ENCODE assay signal across 8 mouse cellular contexts in genomic region chr3:31061103-31061785, GRCm38 (mm10). TPM values are rescaled to one million over a fixed set of nuclear protein-coding genes. Genes with fewer than 3 reads are reported as not detected.
DNase-seq lines count a peak whose midpoint lies in the region; ATAC-seq lines count a peak whose summit lies in the region.

No protein-coding gene starts in this region.

- peak; percentile 16 to 31 for DNase-seq in adrenal gland, adult 18-20 months (ENCODE audit: low spot score in 2 of 2)
- DNase-seq in adrenal gland, postnatal 25 days = no peak
- DNase-seq in A20 (ENCODE audit: low read depth, low spot score) = peak; percentile 88
- DNase-seq in c-Kit-positive CD71-negative TER-119-negative erythroid progenitor cells, embryonic 14.5 days (ENCODE audit: low read depth) = peak; percentile 79
- DNase-seq in thymus, adult 18-20 months = peak; percentile 18 to 42
- no peak for DNase-seq in layer of hippocampus, postnatal 14 days (ENCODE audit: low spot score in 2 of 2)
- DNase-seq in hindbrain, embryonic 14.5 days (ENCODE audit: low spot score) = no peak

- no peaks in the 10 kb centered on the region for H3K36me3 ChIP-seq in liver, embryonic 16.5 days (ENCODE audit: control insufficient read depth, insufficient read depth)
- H3K36me3 ChIP-seq in hindbrain, embryonic 14.5 days (replicated peaks; ENCODE audit: control insufficient read depth, insufficient read depth) = no peaks in the 10 kb centered on the region

- H3K9me3 ChIP-seq in liver, embryonic 16.5 days (replicated peaks; ENCODE audit: control insufficient read depth, low read length) = no peaks in the 10 kb centered on the region
- no peaks in the 10 kb centered on the region for H3K9me3 ChIP-seq in hindbrain, embryonic 14.5 days (ENCODE audit: control insufficient read depth, low read length)

- no peak overlapping the region for H3K9ac ChIP-seq in liver, embryonic 16.5 days (ENCODE audit: low read depth, low read length)
- H3K9ac ChIP-seq in hindbrain, embryonic 14.5 days = no peak overlapping the region

- no peaks in the 10 kb centered on the region; the same call in 1 of the 2 replicates for H3K4me1 ChIP-seq in liver, embryonic 16.5 days (ENCODE audit: control insufficient read depth, low read depth, low read length)
- H3K4me1 ChIP-seq in hindbrain, embryonic 14.5 days (replicated peaks; ENCODE audit: control insufficient read depth, insufficient read depth, low read length) = no peaks in the 10 kb centered on the region

- no peaks in the 10 kb centered on the region for H3K27me3 ChIP-seq in liver, embryonic 16.5 days (ENCODE audit: control insufficient read depth, insufficient read depth, low read depth, low read length)
- no peaks in the 10 kb centered on the region for H3K27me3 ChIP-seq in hindbrain, embryonic 14.5 days (ENCODE audit: control insufficient read depth, insufficient read depth, low read length)

- H3K4me3 ChIP-seq in liver, embryonic 16.5 days (ENCODE audit: low read depth, low read length) = peak overlapping the region; percentile 34
- no peak overlapping the region for H3K4me3 ChIP-seq in hindbrain, embryonic 14.5 days (replicated peaks; ENCODE audit: low read length)

- peak overlapping the region; percentile 44 for H3K4me2 ChIP-seq in liver, embryonic 16.5 days (ENCODE audit: low read depth, low read length)
- no peak overlapping the region for H3K4me2 ChIP-seq in hindbrain, embryonic 14.5 days (replicated peaks)

- no peak overlapping the region; the same call in 1 of the 2 replicates for H3K27ac ChIP-seq in liver, embryonic 16.5 days (ENCODE audit: low read length)
- no peak overlapping the region for H3K27ac ChIP-seq in hindbrain, embryonic 14.5 days

- 14% methylated on average over 20 of the region's 20 CpGs for WGBS in liver, embryonic 16.5 days (ENCODE audit: insufficient replicate concordance)
- WGBS in hindbrain, embryonic 14.5 days = 61% methylated on average over 20 of the region's 20 CpGs

- no peak for ATAC-seq in liver, embryonic 16.5 days (ENCODE audit: low read depth)
- ATAC-seq in hindbrain, embryonic 14.5 days (ENCODE audit: low FRiP score) = no peak

RNA-seq across cellular contexts. Expression of gene Skil, which starts 33.6 kb away (rescaled TPM):
- 10 to 100 TPM; 24.3 to 34.4 TPM for total RNA-seq in adrenal gland, adult 18-20 months (2021)
- 32.9 and 39.3 TPM in 2 replicates for total RNA-seq in adrenal gland, postnatal 25 days (2021)
- 4.2 and 5.6 TPM in 2 replicates for polyA plus RNA-seq in liver, embryonic 16.5 days (2015; fragmentation: Nextera tagmentation; extraction: Ambion mirVana)
- 10 to 100 TPM; 62.7 to 63.9 TPM for total RNA-seq in layer of hippocampus, postnatal 14 days (2021)
- 34.4 and 36.5 TPM in 2 replicates for polyA plus RNA-seq in hindbrain, embryonic 14.5 days (2014; fragmentation: Nextera tagmentation; extraction: Ambion mirVana)

Comparison
In these comparisons a context has a peak if more than half of its experiments do, and no peak if none do; other contexts are left out.
1. DNase-seq: peak in adrenal gland, adult 18-20 months (2 of 2), A20 (single experiment), c-Kit-positive CD71-negative TER-119-negative erythroid progenitor cells, embryonic 14.5 days (single experiment) and thymus, adult 18-20 months (2 of 2); none in adrenal gland, postnatal 25 days (single experiment), layer of hippocampus, postnatal 14 days (0 of 2) and hindbrain, embryonic 14.5 days (single experiment).